Mouse (Mus musculus): Measurements from ENCODE around the gene Scn1b. TPM values are rescaled to one million over a fixed set of nuclear protein-coding genes. Genes with fewer than 3 reads are reported as not detected.

Gene Scn1b
- polyA plus RNA-seq (2014; fragmentation: Nextera tagmentation; extraction: Ambion mirVana) = 8.5 and 9.4 TPM in 2 replicates

DNA sequence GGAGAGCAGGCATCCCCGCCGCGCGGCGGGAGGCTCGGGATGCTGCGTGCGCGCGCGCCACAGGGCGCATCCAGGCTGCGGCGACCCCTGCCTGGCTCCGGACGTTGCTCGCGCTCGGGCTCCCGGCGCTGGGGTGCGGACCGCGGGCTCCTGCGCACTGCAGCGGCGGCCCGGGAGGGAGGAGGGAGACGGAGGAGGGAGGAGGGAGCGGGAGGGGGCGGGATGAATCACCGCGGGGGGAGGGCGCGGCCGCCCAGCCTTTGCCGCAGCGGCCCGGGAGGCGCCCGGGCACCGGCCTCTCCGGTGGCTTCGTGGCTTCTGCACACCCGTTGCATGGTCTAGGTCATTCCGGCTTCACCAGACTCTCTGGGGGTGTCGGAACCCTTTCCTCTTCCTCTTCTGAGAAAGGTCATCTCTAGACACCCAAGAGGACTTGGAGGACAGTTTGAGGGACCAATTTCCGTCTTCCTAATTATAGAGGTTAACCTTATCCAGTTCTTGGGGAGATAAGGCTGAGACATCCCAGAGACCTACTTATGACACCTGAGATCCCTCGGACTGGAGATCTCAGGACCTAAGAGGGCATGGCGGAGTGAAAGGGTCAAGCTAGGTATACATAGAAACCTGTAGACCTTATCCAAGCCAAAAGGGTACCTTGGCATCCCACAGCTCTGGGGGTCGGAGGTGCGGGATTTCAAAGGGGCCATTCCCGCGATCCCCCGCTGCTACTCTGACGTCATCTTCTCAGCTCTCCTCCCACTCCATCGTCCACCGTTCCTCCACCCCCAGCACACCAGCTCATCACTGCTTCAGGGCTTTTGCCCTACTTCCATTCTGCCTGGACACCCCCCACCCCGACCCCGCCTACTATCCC, at the start of gene Scn1b:
Gene Scn1b, minus strand, starts transcription at position 153 of the 874 bp plus-strand sequence.
- no peaks in the 10 kb centered on the region for H3K4me1 ChIP-seq (ENCODE audit: control insufficient read depth, insufficient read depth, low read length)
- WGBS = 5% methylated on average over 16 of the region's 60 CpGs
- DNase-seq (ENCODE audit: low spot score) (peak; percentile 53), ATAC-seq (ENCODE audit: low read depth) (peak; percentile 45)
- H3K9me3 ChIP-seq (ENCODE audit: control insufficient read depth, low read length) = no peaks in the 10 kb centered on the region
- H3K27ac ChIP-seq (replicated peaks; ENCODE audit: low read depth, low read length) = no peak within 1 kb of the TSS
- H3K4me2 ChIP-seq (ENCODE audit: low read depth, low read length) = peak within 1 kb of the TSS; percentile 99
- no peaks in the 10 kb centered on the region for H3K27me3 ChIP-seq (replicated peaks; ENCODE audit: control insufficient read depth, insufficient read depth, low read length)
- H3K9ac ChIP-seq (ENCODE audit: low read depth, low read length) = peak within 1 kb of the TSS; percentile 74
- peaks cover 39% of the 10 kb centered on the region for H3K36me3 ChIP-seq (ENCODE audit: control insufficient read depth, insufficient read depth, low read length)
- peak within 1 kb of the TSS; percentile 64 for H3K4me3 ChIP-seq (ENCODE audit: low read depth, low read length)

DNA sequence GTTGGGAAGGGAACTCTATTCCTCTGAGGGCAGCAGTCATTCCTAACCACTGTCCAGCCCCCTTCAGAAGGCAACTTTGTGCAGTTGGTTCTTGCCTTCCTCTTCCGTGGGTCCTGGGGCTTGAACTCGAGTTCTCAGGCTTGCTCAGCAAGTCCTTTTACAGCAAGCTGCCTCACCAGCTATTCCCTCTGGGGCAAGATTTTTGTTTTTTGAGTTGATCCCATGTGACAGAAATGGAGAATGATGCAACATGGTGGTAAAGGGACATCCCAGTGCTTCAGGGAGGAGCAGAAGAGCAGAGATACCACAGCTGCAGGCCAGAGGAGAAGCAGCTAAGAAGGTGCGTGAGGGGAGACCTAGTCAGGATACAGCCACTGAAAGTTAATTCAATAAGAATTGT, 48.3 kb upstream of the Scn1b start:
- ATAC-seq (ENCODE audit: low read depth) = no peak
- DNase-seq (ENCODE audit: low spot score) = no peak
- no peak overlapping the region for H3K27ac ChIP-seq (replicated peaks; ENCODE audit: low read depth, low read length)
- no peak overlapping the region for H3K4me3 ChIP-seq (ENCODE audit: low read depth, low read length)
- 64% methylated on average over 3 of the region's 3 CpGs for WGBS
- no peaks in the 10 kb centered on the region for H3K9me3 ChIP-seq (ENCODE audit: control insufficient read depth, low read length)
- no peak overlapping the region for H3K4me2 ChIP-seq (ENCODE audit: low read depth, low read length)
- H3K9ac ChIP-seq (ENCODE audit: low read depth, low read length) = no peak overlapping the region
- H3K36me3 ChIP-seq (ENCODE audit: control insufficient read depth, insufficient read depth, low read length) = no peaks in the 10 kb centered on the region
- H3K27me3 ChIP-seq (replicated peaks; ENCODE audit: control insufficient read depth, insufficient read depth, low read length) = no peaks in the 10 kb centered on the region
- H3K4me1 ChIP-seq (ENCODE audit: control insufficient read depth, insufficient read depth, low read length) = 0 out of 2 replicates have a peak, but pooled peaks cover 2% of the 10 kb centered on the region

DNA sequence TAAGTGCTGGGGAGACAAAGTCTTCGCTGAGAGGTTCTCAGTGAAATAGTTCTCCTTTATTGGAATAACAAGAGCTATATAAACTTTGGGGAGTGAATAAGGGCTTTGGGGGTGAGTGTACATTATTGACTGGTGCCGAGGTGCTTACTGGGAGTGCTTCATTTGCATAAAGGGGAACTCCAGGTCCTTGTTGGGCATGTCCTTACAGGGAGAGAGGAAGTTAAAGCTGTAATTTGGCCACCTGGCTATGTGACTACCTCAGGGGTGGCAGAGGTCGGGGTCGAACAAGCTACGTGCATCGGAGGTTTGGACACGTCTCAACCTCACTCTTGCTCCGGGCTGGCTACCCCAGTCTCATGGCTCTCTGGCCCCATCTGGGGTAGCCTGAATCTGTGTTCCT, 47.7 kb upstream of the Scn1b start:
- Histone ChIP-seq H3K36me3 (ENCODE audit: control insufficient read depth, insufficient read depth, low read length) (no peaks in the 10 kb centered on the region), H3K4me2 (ENCODE audit: low read depth, low read length) (no peak overlapping the region), H3K27ac (replicated peaks; ENCODE audit: low read depth, low read length) (no peak overlapping the region), H3K9ac (ENCODE audit: low read depth, low read length) (no peak overlapping the region), H3K9me3 (ENCODE audit: control insufficient read depth, low read length) (no peaks in the 10 kb centered on the region), H3K27me3 (replicated peaks; ENCODE audit: control insufficient read depth, insufficient read depth, low read length) (no peaks in the 10 kb centered on the region), H3K4me3 (ENCODE audit: low read depth, low read length) (no peak overlapping the region), H3K4me1 (ENCODE audit: control insufficient read depth, insufficient read depth, low read length) (0 out of 2 replicates have a peak, but pooled peaks cover 2% of the 10 kb centered on the region)
- 75% methylated on average over 8 of the region's 8 CpGs for whole genome bisulfite sequencing
- ATAC-seq (ENCODE audit: low read depth) (no peak), DNase-seq (ENCODE audit: low spot score) (no peak)

DNA sequence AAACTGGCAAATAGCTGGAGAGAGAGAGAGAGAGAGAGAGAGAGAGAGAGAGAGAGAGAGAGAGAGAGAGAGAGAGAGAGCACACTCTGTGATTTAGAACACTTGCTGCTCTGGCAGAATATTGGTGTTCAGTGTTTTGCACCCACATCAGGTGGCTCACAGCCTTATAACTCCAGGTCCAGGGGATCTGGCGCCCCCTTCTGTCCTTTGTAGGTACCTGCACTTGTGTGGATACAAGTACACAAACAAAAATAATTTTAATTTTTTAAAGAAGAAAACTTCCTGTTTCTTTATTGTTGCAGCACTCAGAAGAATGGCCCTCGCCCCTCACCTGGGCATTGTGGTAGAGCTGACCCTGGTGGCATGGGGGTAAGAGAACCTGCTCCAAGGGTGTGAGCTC, 45.4 kb upstream of the Scn1b start:
- DNase-seq (ENCODE audit: low spot score) (peak; percentile 22), ATAC-seq (ENCODE audit: low read depth) (no peak)

DNA sequence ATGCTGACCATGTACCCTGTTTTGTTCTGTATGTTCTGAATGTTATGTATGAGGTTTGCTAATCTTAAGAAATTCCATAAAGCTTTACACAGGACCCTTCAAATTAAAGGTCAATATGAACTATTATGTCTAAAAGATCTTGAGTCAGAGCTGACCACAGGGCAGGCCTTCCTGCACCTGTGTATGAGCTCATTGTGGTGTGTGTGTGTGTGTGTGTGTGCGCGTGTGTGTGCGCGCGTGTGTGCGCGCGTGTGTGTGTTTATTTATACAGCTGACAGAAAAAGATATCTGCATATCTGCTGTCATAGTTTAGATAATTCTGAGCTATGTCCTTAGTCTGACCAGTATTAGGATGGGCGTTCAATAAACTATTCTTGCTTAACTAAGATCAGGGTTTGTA, 43.7 kb upstream of the Scn1b start:
- H3K4me1 ChIP-seq (ENCODE audit: control insufficient read depth, insufficient read depth, low read length) = no peaks in the 10 kb centered on the region
- WGBS = 97% methylated on average over 9 of the region's 9 CpGs
- no peak overlapping the region for H3K4me2 ChIP-seq (ENCODE audit: low read depth, low read length)
- no peak overlapping the region for H3K9ac ChIP-seq (ENCODE audit: low read depth, low read length)
- ATAC-seq (ENCODE audit: low read depth) = no peak
- no peaks in the 10 kb centered on the region for H3K9me3 ChIP-seq (ENCODE audit: control insufficient read depth, low read length)
- H3K4me3 ChIP-seq (ENCODE audit: low read depth, low read length) = no peak overlapping the region
- DNase-seq (ENCODE audit: low spot score) = no peak
- H3K27me3 ChIP-seq (replicated peaks; ENCODE audit: control insufficient read depth, insufficient read depth, low read length) = no peaks in the 10 kb centered on the region
- no peak overlapping the region for H3K27ac ChIP-seq (replicated peaks; ENCODE audit: low read depth, low read length)
- H3K36me3 ChIP-seq (ENCODE audit: control insufficient read depth, insufficient read depth, low read length) = no peaks in the 10 kb centered on the region

More for the DNA sequence above, 45.4 kb upstream of the Scn1b start:
- Histone ChIP-seq H3K27me3 (replicated peaks; ENCODE audit: control insufficient read depth, insufficient read depth, low read length) (no peaks in the 10 kb centered on the region), H3K27ac (replicated peaks; ENCODE audit: low read depth, low read length) (no peak overlapping the region), H3K36me3 (ENCODE audit: control insufficient read depth, insufficient read depth, low read length) (no peaks in the 10 kb centered on the region), H3K9ac (ENCODE audit: low read depth, low read length) (no peak overlapping the region), H3K4me3 (ENCODE audit: low read depth, low read length) (no peak overlapping the region), H3K9me3 (ENCODE audit: control insufficient read depth, low read length) (no peaks in the 10 kb centered on the region), H3K4me2 (ENCODE audit: low read depth, low read length) (no peak overlapping the region), H3K4me1 (ENCODE audit: control insufficient read depth, insufficient read depth, low read length) (0 out of 2 replicates have a peak, but pooled peaks cover 2% of the 10 kb centered on the region)
- WGBS = 28% methylated on average over 2 of the region's 2 CpGs

DNA sequence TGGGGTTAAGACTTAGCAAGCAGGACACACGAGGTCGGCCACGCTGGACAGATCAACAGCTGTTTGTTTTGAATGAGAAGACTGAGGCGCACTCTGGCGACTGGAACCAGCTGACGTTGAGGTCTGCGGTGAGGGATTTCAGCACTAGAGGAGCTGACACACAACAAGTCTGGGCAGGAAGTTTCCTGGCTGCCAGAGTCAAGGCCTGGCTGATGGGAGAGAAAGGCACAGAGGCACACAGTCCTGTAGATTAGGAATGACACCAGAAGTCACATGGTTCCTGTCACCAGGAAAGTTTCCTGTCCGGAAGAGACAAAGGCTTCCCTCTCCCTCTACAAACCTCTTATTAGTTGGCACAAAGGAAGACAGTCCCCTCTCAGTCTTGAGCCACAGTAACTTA, 41.6 kb upstream of the Scn1b start:
- no peak overlapping the region for H3K9ac ChIP-seq (ENCODE audit: low read depth, low read length)
- H3K36me3 ChIP-seq (ENCODE audit: control insufficient read depth, insufficient read depth, low read length) = no peaks in the 10 kb centered on the region
- H3K27me3 ChIP-seq (replicated peaks; ENCODE audit: control insufficient read depth, insufficient read depth, low read length) = no peaks in the 10 kb centered on the region
- no peak overlapping the region for H3K4me3 ChIP-seq (ENCODE audit: low read depth, low read length)
- WGBS = 43% methylated on average over 8 of the region's 8 CpGs
- H3K9me3 ChIP-seq (ENCODE audit: control insufficient read depth, low read length) = no peaks in the 10 kb centered on the region
- H3K27ac ChIP-seq (replicated peaks; ENCODE audit: low read depth, low read length) = no peak overlapping the region
- no peak overlapping the region for H3K4me2 ChIP-seq (ENCODE audit: low read depth, low read length)
- H3K4me1 ChIP-seq (ENCODE audit: control insufficient read depth, insufficient read depth, low read length) = no peaks in the 10 kb centered on the region
- ATAC-seq (ENCODE audit: low read depth) (no peak), DNase-seq (ENCODE audit: low spot score) (peak; percentile 45)

DNA sequence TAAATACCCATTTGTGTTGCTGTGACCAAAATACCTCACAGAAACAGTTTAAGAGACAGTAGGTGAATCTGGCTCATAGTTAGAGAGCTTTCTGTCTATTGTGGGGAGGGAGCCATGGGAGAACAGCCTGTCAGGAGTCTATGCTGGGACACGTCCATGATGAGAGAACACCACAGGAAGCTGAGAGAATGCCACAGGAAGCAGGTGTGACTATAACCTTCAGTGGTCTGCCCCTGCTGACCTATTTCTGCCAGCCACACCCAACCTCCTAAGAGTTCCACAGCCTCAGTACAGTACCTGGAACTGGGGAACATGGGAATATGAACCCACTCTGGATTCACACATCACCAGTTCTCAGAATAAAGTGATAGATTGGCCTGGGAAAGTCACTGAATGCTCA, 37.9 kb upstream of the Scn1b start:
- H3K36me3 ChIP-seq (ENCODE audit: control insufficient read depth, insufficient read depth, low read length) = no peaks in the 10 kb centered on the region
- no peak overlapping the region for H3K27ac ChIP-seq (replicated peaks; ENCODE audit: low read depth, low read length)
- WGBS = 60% methylated on average over 1 of the region's 1 CpGs
- no peak overlapping the region for H3K9ac ChIP-seq (ENCODE audit: low read depth, low read length)
- H3K27me3 ChIP-seq (replicated peaks; ENCODE audit: control insufficient read depth, insufficient read depth, low read length) = no peaks in the 10 kb centered on the region
- no peak for ATAC-seq (ENCODE audit: low read depth)
- no peaks in the 10 kb centered on the region for H3K4me1 ChIP-seq (ENCODE audit: control insufficient read depth, insufficient read depth, low read length)
- H3K4me2 ChIP-seq (ENCODE audit: low read depth, low read length) = no peak overlapping the region
- no peaks in the 10 kb centered on the region for H3K9me3 ChIP-seq (ENCODE audit: control insufficient read depth, low read length)
- H3K4me3 ChIP-seq (ENCODE audit: low read depth, low read length) = no peak overlapping the region
- no peak for DNase-seq (ENCODE audit: low spot score)

DNA sequence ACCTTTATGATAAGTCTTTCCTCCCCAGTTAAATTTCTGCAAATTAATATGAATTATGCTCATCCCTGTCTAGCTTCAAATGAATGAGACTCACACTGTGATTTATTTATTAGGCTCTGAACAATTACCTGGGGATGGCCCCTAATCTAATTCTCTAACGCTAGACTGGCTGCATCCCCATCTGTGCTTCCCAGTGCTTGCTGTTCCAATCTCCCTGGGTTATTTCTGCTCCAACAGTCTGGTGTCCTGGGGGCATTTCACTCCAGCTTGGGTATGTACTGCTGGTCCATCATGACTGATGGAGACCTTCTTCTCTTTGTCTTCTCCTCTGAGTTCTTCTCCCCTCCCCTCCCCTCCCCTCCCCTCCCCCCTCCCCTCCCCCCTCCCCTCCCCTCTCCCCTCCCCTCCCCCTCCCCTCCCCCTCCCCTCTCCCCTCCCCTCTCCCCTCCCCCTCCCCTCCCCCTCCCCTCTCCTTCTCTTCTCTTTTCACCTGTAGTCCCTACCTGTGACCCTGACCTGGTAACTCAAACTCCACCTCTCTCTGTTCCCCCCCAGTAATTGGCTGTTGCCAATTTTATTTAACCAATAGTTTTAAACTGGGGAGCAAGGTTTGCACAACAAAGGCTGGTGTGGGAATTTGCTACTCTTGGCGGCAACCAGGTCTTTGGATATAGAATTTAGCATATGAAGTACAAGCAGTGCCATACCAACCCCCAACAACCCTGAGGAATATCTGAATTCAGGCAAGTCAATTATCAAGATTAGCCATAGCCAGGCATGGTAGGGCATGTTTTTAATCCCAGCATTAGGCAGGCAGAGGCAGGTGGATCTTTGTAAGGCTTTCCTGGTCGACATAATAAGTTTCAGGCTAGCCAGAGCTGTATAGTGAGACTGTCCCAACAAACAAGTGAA, 37.1 kb upstream of the Scn1b start:
- no peaks in the 10 kb centered on the region for H3K36me3 ChIP-seq (ENCODE audit: control insufficient read depth, insufficient read depth, low read length)
- H3K27ac ChIP-seq (replicated peaks; ENCODE audit: low read depth, low read length) = no peak overlapping the region
- no peak overlapping the region for H3K4me2 ChIP-seq (ENCODE audit: low read depth, low read length)
- WGBS = 54% methylated on average over 3 of the region's 3 CpGs
- no peak for ATAC-seq (ENCODE audit: low read depth)
- no peak overlapping the region for H3K9ac ChIP-seq (ENCODE audit: low read depth, low read length)
- H3K4me3 ChIP-seq (ENCODE audit: low read depth, low read length) = no peak overlapping the region
- no peak for DNase-seq (ENCODE audit: low spot score)
- no peaks in the 10 kb centered on the region for H3K27me3 ChIP-seq (replicated peaks; ENCODE audit: control insufficient read depth, insufficient read depth, low read length)
- H3K4me1 ChIP-seq (ENCODE audit: control insufficient read depth, insufficient read depth, low read length) = no peaks in the 10 kb centered on the region
- H3K9me3 ChIP-seq (ENCODE audit: control insufficient read depth, low read length) = no peaks in the 10 kb centered on the region

All from embryonic facial prominence, embryonic 14.5 days (tissue).